Mouse (Mus musculus) embryo, embryonic 11 days (tissue): ENCODE results near the gene Otud6a.
A peak's percentile ranks its signal among the peaks of the same experiment; 100 is the strongest.
"Not testable (repeated sequence)": the region's sequence is repeated elsewhere in the genome, so short reads cannot be mapped to it uniquely, and the experiment has no call there.

Source experiments
- DNase-seq: peaks from one replicate; pipeline ENCODE4 v3.0.0-alpha.2; 2015

Gene Otud6a

GRCm38 (mm10) chrX:100428693-100429092, at the start of gene Otud6a:
TSS of gene Otud6a (plus strand) at chrX:100429013.
- no peak for DNase-seq

DNA sequence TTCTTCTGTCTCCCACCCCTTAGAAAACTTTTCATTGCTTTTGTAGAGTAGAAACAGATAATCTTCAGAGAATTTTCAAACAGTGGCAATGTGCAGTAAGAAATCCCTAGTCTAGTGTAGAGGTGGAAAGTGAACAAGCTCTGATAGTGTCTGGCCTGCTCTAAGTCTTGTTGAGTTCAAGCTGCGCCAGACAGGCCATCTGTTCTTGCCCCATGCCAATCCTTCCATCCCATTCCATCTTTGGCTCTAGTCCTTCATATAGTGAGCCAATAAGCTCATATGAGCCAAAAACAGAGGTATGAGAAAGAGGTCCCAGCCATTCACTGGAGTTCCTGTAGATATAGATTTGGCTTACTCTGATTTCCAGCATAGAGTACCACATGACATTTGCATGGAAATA, 38.9 kb upstream of the Otud6a start:
- no peak for DNase-seq

- DNase-seq = peak; percentile 54
Observed at GRCm38 (mm10) chrX:100392304-100392703, 36.5 kb upstream of the Otud6a start.

- peak; percentile 2 for DNase-seq
Observed at GRCm38 (mm10) chrX:100394223-100394861, 34.5 kb upstream of the Otud6a start.

DNA sequence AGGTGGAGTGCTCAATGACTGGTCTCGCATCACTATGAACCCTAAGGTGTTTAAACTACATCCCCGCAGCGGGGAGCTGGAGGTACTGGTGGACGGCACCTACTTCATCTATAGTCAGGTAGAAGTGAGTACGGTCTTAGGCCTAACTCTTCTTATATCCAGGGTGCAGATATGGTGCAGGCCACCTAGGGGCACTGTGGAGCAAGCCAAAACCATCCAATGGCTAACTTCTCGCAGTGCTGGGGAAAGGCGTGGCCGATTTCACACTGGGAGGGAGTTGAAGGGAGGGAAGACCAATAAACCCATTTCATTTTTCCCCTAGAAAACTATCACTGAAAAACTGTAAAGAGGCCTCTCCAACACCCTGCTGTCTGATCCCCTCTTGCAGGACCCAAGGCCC, 33.8 kb upstream of the Otud6a start:
- DNase-seq = peak; percentile 2

DNA sequence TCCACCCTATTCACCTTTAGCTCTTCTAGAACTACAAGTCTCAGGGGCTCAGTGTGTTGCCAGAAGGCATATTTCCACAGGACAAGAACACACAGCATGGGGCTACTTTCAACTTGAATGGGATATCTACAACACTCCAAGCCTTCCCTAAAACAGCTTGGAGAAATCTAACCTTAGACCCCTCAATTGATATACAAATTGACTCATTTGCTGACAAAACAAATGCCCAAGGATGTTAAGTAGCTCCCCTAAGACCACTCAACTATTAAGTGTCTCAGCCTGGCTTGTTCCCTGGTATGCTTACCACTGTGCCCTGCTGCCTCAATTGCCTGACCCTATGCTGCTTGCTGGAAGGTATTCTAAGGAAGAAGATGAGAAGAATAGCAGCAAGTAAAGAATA, 27.9 kb upstream of the Otud6a start:
- no peak for DNase-seq

DNA sequence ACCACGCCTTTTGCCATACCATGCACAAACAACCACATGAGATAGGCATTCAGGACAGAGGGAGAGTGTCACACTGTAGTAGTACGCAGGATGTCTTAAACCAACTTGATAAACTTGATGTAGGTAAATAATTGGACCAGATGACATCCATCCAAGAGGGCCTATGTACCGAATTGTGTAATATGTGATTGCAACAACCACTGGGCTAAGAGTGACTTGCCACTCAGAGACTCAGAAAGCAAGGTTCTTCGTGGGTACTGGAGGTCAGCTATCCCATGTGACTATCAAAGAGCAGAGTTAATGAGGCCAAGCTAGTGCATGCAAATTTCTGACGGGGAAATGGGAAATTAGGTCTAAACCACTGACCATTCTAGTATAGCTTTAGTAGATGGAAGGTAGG, 27.2 kb upstream of the Otud6a start:
- no peak for DNase-seq

GRCm38 (mm10) chrX:100409245-100409644, 19.6 kb upstream of the Otud6a start:
- no peak for DNase-seq

DNA sequence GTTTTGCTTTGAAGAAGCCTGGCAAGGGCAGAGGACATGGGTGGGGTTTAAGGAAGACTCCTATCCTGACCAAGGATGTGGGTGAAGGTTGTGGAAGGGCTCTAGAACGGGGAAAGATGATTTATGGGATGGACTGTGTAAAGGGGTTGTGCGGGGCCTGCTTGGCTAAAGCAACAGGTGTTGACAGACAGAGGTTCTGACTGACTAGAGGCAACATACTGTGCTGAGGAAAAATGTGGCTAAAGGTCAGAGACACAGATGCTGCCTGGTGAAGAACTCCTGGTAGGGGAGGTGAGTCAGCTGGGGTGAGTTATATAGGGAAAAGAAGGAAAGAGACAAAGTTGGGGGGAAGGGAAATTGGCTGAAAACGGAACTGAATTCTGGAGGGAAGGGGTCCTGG, 3.5 kb downstream of the Otud6a start:
- DNase-seq = peak; percentile 6

GRCm38 (mm10) chrX:100442617-100443016, 13.8 kb downstream of the Otud6a start, which contains the start of gene Awat2:
TSS of gene Awat2 (minus strand) at chrX:100442717.
- not testable (repeated sequence) for DNase-seq

- DNase-seq = no peak
Observed at GRCm38 (mm10) chrX:100443532-100443931, 14.7 kb downstream of the Otud6a start.

- DNase-seq = no peak
Observed at GRCm38 (mm10) chrX:100468047-100468446, 39.2 kb downstream of the Otud6a start.

DNA sequence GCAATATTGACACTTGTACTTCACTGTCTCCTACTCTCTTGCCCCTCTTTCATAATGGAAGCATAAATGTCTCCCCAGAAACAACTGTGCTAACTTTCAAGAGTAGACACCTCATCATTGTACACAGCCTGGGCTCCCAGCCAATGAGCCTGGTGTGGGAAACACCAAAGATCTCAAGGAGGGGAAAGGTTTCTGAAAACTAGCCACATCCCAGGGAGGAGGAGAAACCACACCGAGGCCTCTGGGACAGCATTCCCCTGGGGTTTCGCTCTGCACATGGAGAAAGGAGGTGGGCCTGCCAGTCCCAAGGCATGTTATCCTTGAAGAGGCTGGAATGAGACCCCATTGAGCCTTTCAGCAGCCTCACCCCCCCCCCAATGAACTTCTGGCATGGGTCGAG, 41.3 kb downstream of the Otud6a start:
- DNase-seq = no peak

DNA sequence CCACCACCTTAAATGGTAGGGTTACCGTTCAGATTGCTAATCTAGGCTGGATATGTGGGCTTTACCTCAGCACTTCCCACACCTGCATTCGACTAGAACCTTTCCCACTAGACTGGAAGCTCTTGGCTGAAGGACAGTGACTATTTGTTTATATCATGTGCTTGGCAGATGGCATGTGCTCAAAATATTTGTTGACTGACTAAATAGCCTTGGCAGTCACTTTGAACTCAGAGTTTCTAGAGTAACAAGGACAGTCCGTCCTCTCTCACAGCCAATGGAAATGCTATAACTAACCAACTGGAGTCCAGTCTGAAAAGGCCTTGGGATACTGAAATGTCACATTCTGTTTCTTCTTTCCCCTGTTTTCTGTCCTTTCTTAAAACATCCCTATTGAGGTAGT, 42.7 kb downstream of the Otud6a start:
- no peak for DNase-seq

DNA sequence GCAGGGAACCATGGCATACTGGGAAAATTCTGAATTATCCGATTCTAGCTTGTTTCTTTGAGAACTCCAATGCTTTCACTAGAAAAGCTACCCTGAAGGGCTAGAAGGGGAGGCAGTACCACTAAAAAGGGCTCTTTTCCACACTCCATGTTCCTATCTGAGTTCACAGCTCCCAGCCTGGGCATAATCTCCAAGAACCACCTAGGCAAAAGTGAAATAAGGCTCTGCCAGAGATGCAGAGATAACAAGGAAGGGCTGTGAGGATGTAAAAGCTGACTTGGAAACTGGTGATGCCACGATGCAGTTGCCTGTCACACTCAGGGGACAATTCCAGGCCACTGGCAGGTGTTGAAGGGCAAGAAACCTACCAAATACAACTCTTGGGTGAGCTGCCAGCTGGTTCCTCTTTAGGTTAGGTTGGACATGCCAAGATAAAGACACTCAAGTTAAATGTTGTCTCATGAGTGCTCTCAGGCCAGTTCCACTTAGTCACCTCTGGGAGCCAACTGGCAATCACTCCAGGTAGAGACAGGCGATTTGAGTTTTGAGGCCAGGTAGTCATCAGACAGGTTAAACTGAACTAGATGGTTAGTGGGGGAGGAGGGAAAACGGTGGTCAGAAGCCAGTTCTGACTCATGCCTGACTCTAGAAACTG, 46.9 kb downstream of the Otud6a start:
- no peak for DNase-seq
